Mouse (Mus musculus) B cell, adult (primary cell): ENCODE results near the gene Tex264. TPM values are rescaled to one million over a fixed set of nuclear protein-coding genes. Genes with fewer than 3 reads are reported as not detected.

Experiments
- total RNA-seq: library from RNA; stranded (reverse); gene quantifications from 4 replicates; pipeline ENCODE4 v1.2.4, GENCODE M21; 2023; ENCODE audit not compliant: inconsistent age

Tex264 gene
- total RNA-seq = 33.3 to 39.5 TPM (median 36.0 TPM) in 4 replicates

DNA sequence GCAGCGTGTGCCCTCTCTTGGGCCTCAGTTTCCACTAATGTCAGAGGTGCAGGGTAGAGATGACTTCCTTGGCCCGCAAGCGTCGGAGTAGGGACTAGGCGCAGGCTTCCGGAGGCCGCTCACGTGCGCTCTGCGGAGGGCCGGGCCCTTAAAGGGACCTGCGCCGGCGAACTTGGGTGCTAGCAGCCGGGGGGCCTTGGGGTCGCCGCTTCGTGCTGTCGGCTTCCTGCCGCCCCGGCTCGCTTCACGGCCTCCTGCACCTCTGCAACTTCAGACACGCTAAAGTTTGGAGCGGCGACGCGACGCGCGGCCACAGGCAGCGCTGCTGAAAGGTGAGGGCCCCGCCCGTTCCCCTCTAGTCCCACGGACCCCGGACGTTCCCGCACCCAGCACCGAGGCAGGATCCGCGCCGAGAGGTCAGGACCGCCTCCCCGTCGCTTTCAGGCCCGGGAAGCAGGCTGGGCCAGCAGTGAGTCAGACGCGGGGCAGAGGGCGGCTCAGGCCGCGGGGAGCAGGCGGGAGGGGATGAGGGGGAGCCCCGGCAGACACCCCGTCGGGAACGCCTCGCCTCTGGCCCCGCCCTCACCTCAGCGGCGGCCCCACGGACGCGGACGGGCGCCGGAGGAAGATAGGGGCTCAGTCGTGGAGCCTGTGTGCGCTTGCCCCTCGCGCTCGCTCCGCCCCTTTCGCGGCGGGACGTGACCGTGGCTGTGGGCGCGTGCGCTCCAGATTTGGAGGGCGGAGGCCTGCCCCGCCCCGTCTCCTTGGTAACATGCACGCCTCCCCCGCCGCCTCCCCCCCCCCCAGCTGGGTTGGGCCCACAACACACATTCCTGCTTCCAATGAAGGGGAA, at the start of gene Tex264:
Gene Tex264 (minus strand): TSS at position 679 of the 853 bp plus-strand sequence.

GRCm38 (mm10) chr9:106655884-106656720, 29.6 kb downstream of the Tex264 start, which contains the start of gene Grm2:
Grm2 (minus strand) TSS chr9:106656082.

DNA sequence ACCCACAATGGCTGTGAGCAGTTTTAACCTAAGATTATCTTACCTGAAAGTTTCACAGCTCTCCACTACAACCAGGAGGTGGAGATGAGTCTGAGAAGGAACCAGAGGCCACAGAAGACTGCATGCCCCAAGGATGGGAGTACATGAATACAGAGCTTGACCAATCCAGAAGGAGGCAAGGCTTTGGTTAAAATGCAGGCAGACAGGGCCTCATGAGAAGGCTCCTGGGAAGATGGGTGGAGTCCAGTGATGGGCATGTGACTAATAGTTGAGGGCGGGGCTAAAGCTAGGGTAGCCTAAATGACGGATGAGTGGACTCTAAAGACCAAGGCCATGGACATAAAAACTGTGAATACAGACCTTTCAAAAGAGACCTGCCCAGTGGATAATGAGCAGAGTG, 59.4 kb downstream of the Tex264 start, which contains the start of gene Iqcf6:
Gene Iqcf6 (plus strand): TSS at position 301 of the 400 bp plus-strand sequence.

Other genes starting within 250 kb of the Tex264 start
- gene Acy1, start 247.6 kb downstream of the Tex264 start, total RNA-seq = 16.8 to 22.2 TPM (median 18.6 TPM) in 4 replicates
- gene Abhd14b, start 238.5 kb downstream of the Tex264 start, total RNA-seq = 3.9 to 5.9 TPM (median 5.2 TPM) in 4 replicates
- 3.8 to 9.2 TPM (median 7.6 TPM) in 4 replicates for gene Abhd14a, start 238.2 kb downstream of the Tex264 start, total RNA-seq
- gene Pcbp4, start 232.6 kb downstream of the Tex264 start, total RNA-seq = 3.9 to 8.1 TPM (median 6.0 TPM) in 4 replicates
- 0.26 to 0.93 TPM (median 0.42 TPM) in 3 of 4 replicates, not detected in the other for gene Gpr62, start 220.0 kb downstream of the Tex264 start, total RNA-seq
- 53.8 to 65.3 TPM (median 59.2 TPM) in 4 replicates for gene Rrp9, start 210.0 kb downstream of the Tex264 start, total RNA-seq
- gene Parp3, start 209.0 kb downstream of the Tex264 start, total RNA-seq = 45.8 to 57.6 TPM (median 49.2 TPM) in 4 replicates
- not detected in 4 replicates for gene Iqcf1, start 186.0 kb downstream of the Tex264 start, total RNA-seq
- 1.4 TPM in 1 of 4 replicates, not detected in the others for gene Iqcf5, start 171.4 kb downstream of the Tex264 start, total RNA-seq
- gene Iqcf3, start 124.3 kb downstream of the Tex264 start, total RNA-seq = not detected in 4 replicates
- not detected in 4 replicates for gene Iqcf4, start 114.9 kb downstream of the Tex264 start, total RNA-seq
- not detected in 4 replicates for gene Iqcf6, start 59.3 kb downstream of the Tex264 start, total RNA-seq
- gene Grm2, start 29.8 kb downstream of the Tex264 start, total RNA-seq = not detected in 4 replicates
- gene Rad54l2, start 103.3 kb upstream of the Tex264 start, total RNA-seq = 29.6 to 37.8 TPM (median 34.4 TPM) in 4 replicates
- 32.6 to 47.7 TPM (median 38.8 TPM) in 4 replicates for gene Dcaf1, start 135.9 kb upstream of the Tex264 start, total RNA-seq
- 25.8 to 43.4 TPM (median 40.4 TPM) in 4 replicates for gene Rbm15b, start 201.5 kb upstream of the Tex264 start, total RNA-seq
- gene Manf, start 206.1 kb upstream of the Tex264 start, total RNA-seq = 119 to 168 TPM (median 130 TPM) in 4 replicates